Mouse (Mus musculus): Measurements from ENCODE around the gene Usp35. TPM values are rescaled to one million over a fixed set of nuclear protein-coding genes. Genes with fewer than 3 reads are reported as not detected.

Gene Usp35
- 0.09 and 0.14 TPM in 2 replicates for polyA plus RNA-seq (2015; fragmentation: Nextera tagmentation; extraction: Ambion mirVana)

- Histone ChIP-seq H3K9ac (ENCODE audit: low read depth, low read length) (peak within 1 kb of the TSS; percentile 71), H3K4me1 (ENCODE audit: control insufficient read depth, low read depth, low read length) (peaks cover 13% of the 10 kb centered on the region), H3K27ac (ENCODE audit: low read length) (no peak within 1 kb of the TSS), H3K27me3 (ENCODE audit: control insufficient read depth, insufficient read depth, low read depth, low read length) (no peaks in the 10 kb centered on the region), H3K36me3 (ENCODE audit: control insufficient read depth, insufficient read depth) (no peaks in the 10 kb centered on the region), H3K9me3 (replicated peaks; ENCODE audit: control insufficient read depth, low read length) (no peaks in the 10 kb centered on the region), H3K4me3 (ENCODE audit: low read depth, low read length) (peak within 1 kb of the TSS; percentile 82), H3K4me2 (ENCODE audit: low read depth, low read length) (peak within 1 kb of the TSS; percentile 91)
- ATAC-seq (ENCODE audit: low read depth): peak; percentile 100
- under 1% methylated on average over 68 of the region's 68 CpGs for WGBS (ENCODE audit: insufficient replicate concordance)
Measured at GRCm38 (mm10) chr7:97331726-97332666, at the start of gene Usp35, which contains the start of gene Kctd21. Gene Usp35, minus strand, starts transcription at chr7:97332020. Gene Kctd21, plus strand, starts transcription at chr7:97332327.

GRCm38 (mm10) chr7:97380500-97381123 is 48.8 kb upstream of the Usp35 start:
- 80% methylated on average over 5 of the region's 5 CpGs for WGBS (ENCODE audit: insufficient replicate concordance)
- no peak for ATAC-seq (ENCODE audit: low read depth)
- H3K9ac ChIP-seq (ENCODE audit: low read depth, low read length): no peak overlapping the region
- no peaks in the 10 kb centered on the region for H3K9me3 ChIP-seq (replicated peaks; ENCODE audit: control insufficient read depth, low read length)
- peaks cover 53% of the 10 kb centered on the region for H3K36me3 ChIP-seq (ENCODE audit: control insufficient read depth, insufficient read depth)
- no peaks in the 10 kb centered on the region; the same call in 1 of the 2 replicates for H3K4me1 ChIP-seq (ENCODE audit: control insufficient read depth, low read depth, low read length)
- H3K4me3 ChIP-seq (ENCODE audit: low read depth, low read length): no peak overlapping the region
- no peak overlapping the region for H3K4me2 ChIP-seq (ENCODE audit: low read depth, low read length)
- H3K27me3 ChIP-seq (ENCODE audit: control insufficient read depth, insufficient read depth, low read depth, low read length): no peaks in the 10 kb centered on the region
- H3K27ac ChIP-seq (ENCODE audit: low read length): no peak overlapping the region

DNA sequence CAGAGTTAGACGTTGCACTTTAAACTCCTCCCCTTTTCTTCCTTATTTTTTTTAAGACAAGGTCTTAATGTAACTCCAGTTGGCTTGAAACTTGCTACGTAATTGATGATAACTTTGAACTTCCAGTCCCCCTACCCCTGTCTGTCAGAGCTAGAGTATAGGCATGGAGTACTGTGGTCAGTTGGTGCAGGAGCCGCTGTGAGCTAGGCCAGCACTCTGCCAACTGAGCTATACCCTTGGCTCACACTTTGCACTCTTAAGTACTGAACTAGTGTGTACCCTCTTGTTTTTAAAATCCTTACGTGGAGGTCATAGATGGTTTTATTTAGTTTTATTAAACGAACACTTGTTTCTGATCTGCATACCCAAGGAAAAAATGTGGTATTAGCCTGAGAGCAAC is 47.5 kb upstream of the Usp35 start:
- no peaks in the 10 kb centered on the region; the same call in 1 of the 2 replicates for H3K4me1 ChIP-seq (ENCODE audit: control insufficient read depth, low read depth, low read length)
- no peaks in the 10 kb centered on the region for H3K27me3 ChIP-seq (ENCODE audit: control insufficient read depth, insufficient read depth, low read depth, low read length)
- H3K36me3 ChIP-seq (ENCODE audit: control insufficient read depth, insufficient read depth): peaks cover 52% of the 10 kb centered on the region
- 78% methylated on average over 5 of the region's 5 CpGs for WGBS (ENCODE audit: insufficient replicate concordance)
- no peak overlapping the region for H3K27ac ChIP-seq (ENCODE audit: low read length)
- H3K4me2 ChIP-seq (ENCODE audit: low read depth, low read length): no peak overlapping the region
- H3K9ac ChIP-seq (ENCODE audit: low read depth, low read length): no peak overlapping the region
- no peaks in the 10 kb centered on the region for H3K9me3 ChIP-seq (replicated peaks; ENCODE audit: control insufficient read depth, low read length)
- ATAC-seq (ENCODE audit: low read depth): no peak
- no peak overlapping the region for H3K4me3 ChIP-seq (ENCODE audit: low read depth, low read length)

GRCm38 (mm10) chr7:97375906-97376305 is 44.1 kb upstream of the Usp35 start:
- WGBS (ENCODE audit: insufficient replicate concordance): 53% methylated on average over 2 of the region's 2 CpGs
- no peak for ATAC-seq (ENCODE audit: low read depth)
- Histone ChIP-seq H3K9me3 (replicated peaks; ENCODE audit: control insufficient read depth, low read length) (no peaks in the 10 kb centered on the region), H3K36me3 (ENCODE audit: control insufficient read depth, insufficient read depth) (peaks cover 26% of the 10 kb centered on the region), H3K4me3 (ENCODE audit: low read depth, low read length) (no peak overlapping the region), H3K4me2 (ENCODE audit: low read depth, low read length) (no peak overlapping the region), H3K27me3 (ENCODE audit: control insufficient read depth, insufficient read depth, low read depth, low read length) (no peaks in the 10 kb centered on the region), H3K9ac (ENCODE audit: low read depth, low read length) (no peak overlapping the region), H3K4me1 (ENCODE audit: control insufficient read depth, low read depth, low read length) (peaks cover 12% of the 10 kb centered on the region), H3K27ac (ENCODE audit: low read length) (no peak overlapping the region)

DNA sequence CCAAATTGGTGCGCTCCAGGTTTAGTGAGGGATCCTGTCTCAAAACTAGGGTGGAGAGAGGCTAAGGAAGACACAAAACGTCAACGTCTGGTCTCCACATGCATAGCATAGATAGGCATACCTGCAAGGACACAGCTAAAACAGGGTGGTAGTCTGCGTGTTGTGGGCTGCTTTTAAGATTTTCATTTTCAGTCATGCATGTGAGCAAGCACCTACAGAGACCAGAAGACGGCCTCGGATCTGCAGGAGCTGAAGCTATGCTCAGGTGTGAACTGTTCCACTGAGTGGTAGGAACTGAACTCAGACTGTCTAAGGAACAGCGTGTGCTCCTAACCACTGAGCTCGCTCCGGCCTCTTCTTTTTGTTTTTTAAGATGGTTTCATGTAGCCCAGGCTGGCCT is 43.3 kb upstream of the Usp35 start:
- no peak overlapping the region for H3K9ac ChIP-seq (ENCODE audit: low read depth, low read length)
- no peaks in the 10 kb centered on the region for H3K27me3 ChIP-seq (ENCODE audit: control insufficient read depth, insufficient read depth, low read depth, low read length)
- H3K27ac ChIP-seq (ENCODE audit: low read length): no peak overlapping the region
- no peak overlapping the region for H3K4me3 ChIP-seq (ENCODE audit: low read depth, low read length)
- peaks cover 22% of the 10 kb centered on the region for H3K36me3 ChIP-seq (ENCODE audit: control insufficient read depth, insufficient read depth)
- H3K4me1 ChIP-seq (ENCODE audit: control insufficient read depth, low read depth, low read length): peaks cover 15% of the 10 kb centered on the region
- 83% methylated on average over 9 of the region's 9 CpGs for WGBS (ENCODE audit: insufficient replicate concordance)
- H3K4me2 ChIP-seq (ENCODE audit: low read depth, low read length): no peak overlapping the region
- H3K9me3 ChIP-seq (replicated peaks; ENCODE audit: control insufficient read depth, low read length): no peaks in the 10 kb centered on the region
- no peak for ATAC-seq (ENCODE audit: low read depth)

GRCm38 (mm10) chr7:97365887-97366286 is 34.1 kb upstream of the Usp35 start:
- Histone ChIP-seq H3K27me3 (ENCODE audit: control insufficient read depth, insufficient read depth, low read depth, low read length) (no peaks in the 10 kb centered on the region), H3K9me3 (replicated peaks; ENCODE audit: control insufficient read depth, low read length) (no peaks in the 10 kb centered on the region), H3K27ac (ENCODE audit: low read length) (no peak overlapping the region), H3K4me1 (ENCODE audit: control insufficient read depth, low read depth, low read length) (peaks cover 3% of the 10 kb centered on the region), H3K4me3 (ENCODE audit: low read depth, low read length) (no peak overlapping the region), H3K4me2 (ENCODE audit: low read depth, low read length) (no peak overlapping the region), H3K36me3 (ENCODE audit: control insufficient read depth, insufficient read depth) (no peaks in the 10 kb centered on the region), H3K9ac (ENCODE audit: low read depth, low read length) (no peak overlapping the region)
- no peak for ATAC-seq (ENCODE audit: low read depth)
- 52% methylated on average over 1 of the region's 1 CpGs for WGBS (ENCODE audit: insufficient replicate concordance)

DNA sequence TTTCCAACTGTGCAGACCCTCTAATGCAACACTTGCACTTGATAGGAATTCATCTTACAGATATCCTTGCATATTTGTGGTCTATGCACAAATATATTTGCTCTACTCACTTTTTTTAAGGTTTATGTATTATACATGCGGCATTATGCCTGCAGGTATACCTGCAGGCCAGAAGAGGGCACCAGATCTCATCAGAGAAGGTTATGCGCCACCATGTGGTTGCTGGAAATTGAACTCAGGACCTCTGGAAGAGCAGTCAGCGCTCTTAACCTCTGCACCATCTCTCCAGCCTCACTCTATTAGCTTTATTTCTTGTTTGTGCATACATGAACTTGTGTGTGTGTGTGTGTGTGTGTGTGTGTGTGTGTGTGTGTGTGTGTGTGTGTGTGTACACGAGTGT is 29.6 kb upstream of the Usp35 start:
- H3K4me2 ChIP-seq (ENCODE audit: low read depth, low read length): no peak overlapping the region
- no peaks in the 10 kb centered on the region for H3K27me3 ChIP-seq (ENCODE audit: control insufficient read depth, insufficient read depth, low read depth, low read length)
- H3K9ac ChIP-seq (ENCODE audit: low read depth, low read length): no peak overlapping the region
- no peak for ATAC-seq (ENCODE audit: low read depth)
- 21% methylated on average over 4 of the region's 4 CpGs for WGBS (ENCODE audit: insufficient replicate concordance)
- no peak overlapping the region for H3K27ac ChIP-seq (ENCODE audit: low read length)
- H3K4me1 ChIP-seq (ENCODE audit: control insufficient read depth, low read depth, low read length): no peaks in the 10 kb centered on the region
- H3K36me3 ChIP-seq (ENCODE audit: control insufficient read depth, insufficient read depth): no peaks in the 10 kb centered on the region
- no peak overlapping the region for H3K4me3 ChIP-seq (ENCODE audit: low read depth, low read length)
- H3K9me3 ChIP-seq (replicated peaks; ENCODE audit: control insufficient read depth, low read length): no peaks in the 10 kb centered on the region

DNA sequence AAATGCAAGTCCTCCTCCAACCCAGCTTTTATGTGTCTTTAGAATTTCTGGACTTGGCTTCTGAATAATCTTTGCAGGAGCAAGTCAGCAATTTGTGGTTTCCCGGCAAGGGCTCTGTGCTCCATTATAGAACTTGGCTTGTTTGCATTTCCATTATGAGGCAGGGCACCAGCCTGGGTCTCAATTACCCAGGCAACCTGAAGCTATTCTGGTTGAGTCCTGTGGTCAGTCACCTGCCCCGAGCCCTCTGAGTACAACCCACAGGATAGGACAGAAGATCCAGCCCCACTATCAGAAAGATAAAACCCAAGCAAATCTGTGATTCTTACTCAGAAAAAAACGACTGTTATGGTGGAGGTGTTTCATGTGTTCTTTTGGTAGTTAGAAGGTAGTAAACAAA is 29.1 kb upstream of the Usp35 start:
- 50% methylated on average over 3 of the region's 3 CpGs for WGBS (ENCODE audit: insufficient replicate concordance)
- no peak for ATAC-seq (ENCODE audit: low read depth)

GRCm38 (mm10) chr7:97360166-97360565 is 28.3 kb upstream of the Usp35 start:
- Histone ChIP-seq H3K27me3 (ENCODE audit: control insufficient read depth, insufficient read depth, low read depth, low read length) (no peaks in the 10 kb centered on the region), H3K4me2 (ENCODE audit: low read depth, low read length) (no peak overlapping the region), H3K9ac (ENCODE audit: low read depth, low read length) (no peak overlapping the region), H3K4me1 (ENCODE audit: control insufficient read depth, low read depth, low read length) (peaks cover 4% of the 10 kb centered on the region; the same call in 1 of the 2 replicates), H3K36me3 (ENCODE audit: control insufficient read depth, insufficient read depth) (no peaks in the 10 kb centered on the region), H3K9me3 (replicated peaks; ENCODE audit: control insufficient read depth, low read length) (no peaks in the 10 kb centered on the region), H3K4me3 (ENCODE audit: low read depth, low read length) (no peak overlapping the region), H3K27ac (ENCODE audit: low read length) (no peak overlapping the region)
- no peak for ATAC-seq (ENCODE audit: low read depth)
- WGBS (ENCODE audit: insufficient replicate concordance): 62% methylated on average over 5 of the region's 5 CpGs

More for the DNA sequence above, 29.1 kb upstream of the Usp35 start:
- Histone ChIP-seq H3K9me3 (replicated peaks; ENCODE audit: control insufficient read depth, low read length) (no peaks in the 10 kb centered on the region), H3K4me1 (ENCODE audit: control insufficient read depth, low read depth, low read length) (no peaks in the 10 kb centered on the region), H3K4me2 (ENCODE audit: low read depth, low read length) (no peak overlapping the region), H3K4me3 (ENCODE audit: low read depth, low read length) (no peak overlapping the region), H3K9ac (ENCODE audit: low read depth, low read length) (no peak overlapping the region), H3K27ac (ENCODE audit: low read length) (no peak overlapping the region), H3K27me3 (ENCODE audit: control insufficient read depth, insufficient read depth, low read depth, low read length) (no peaks in the 10 kb centered on the region), H3K36me3 (ENCODE audit: control insufficient read depth, insufficient read depth) (no peaks in the 10 kb centered on the region)
